Mouse (Mus musculus) left cerebral cortex, adult 18-20 months (tissue): ENCODE measurements around the gene Mlip. TPM values are rescaled to one million over a fixed set of nuclear protein-coding genes. Genes with fewer than 3 reads are reported as not detected.
A peak's percentile ranks its signal among the peaks of the same experiment; 100 is the strongest.
"Not testable (repeated sequence)": the region's sequence is repeated elsewhere in the genome, so short reads cannot be mapped to it uniquely, and the experiment has no call there.

Source experiments
- DNase-seq, 2 experiments: peaks; one replicate each; pipeline ENCODE4 v3.0.0; 2021 to 2022; ENCODE audit warnings: low spot score in 2 of 2, mixed read lengths in 1 of 2
- total RNA-seq, 2 experiments: library from RNA; stranded (reverse); gene quantifications; 2 replicates each; pipeline ENCODE4 v1.2.3; 2021

The Mlip gene
- total RNA-seq, 2 experiments from 2014 or later, result 118 to 137 TPM

- DNase-seq, result no peak
Measured at GRCm38 (mm10) chr9:77252761-77253160, 100.0 kb downstream of the Mlip start.

DNA sequence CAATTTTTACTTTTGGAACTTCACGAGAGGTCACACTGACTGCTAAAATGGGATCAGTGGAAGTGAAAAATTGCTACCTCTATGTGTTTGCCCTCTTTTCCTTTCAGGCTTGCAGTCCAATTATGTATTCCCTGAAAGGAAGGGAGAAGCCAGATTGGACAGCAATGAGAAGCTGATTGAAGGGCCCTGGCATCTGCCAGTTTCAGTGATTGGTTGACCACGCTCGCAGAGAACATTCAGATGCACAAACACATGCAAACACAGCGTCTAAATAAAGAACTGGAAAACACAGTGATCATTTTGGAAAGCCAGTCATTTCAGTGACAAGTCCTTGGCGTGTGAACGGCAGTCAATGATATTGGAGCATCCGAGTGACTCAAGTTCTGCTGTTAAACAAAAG lies 100.6 kb downstream of the Mlip start:
- DNase-seq, result peak; percentile 20 to 29

DNA sequence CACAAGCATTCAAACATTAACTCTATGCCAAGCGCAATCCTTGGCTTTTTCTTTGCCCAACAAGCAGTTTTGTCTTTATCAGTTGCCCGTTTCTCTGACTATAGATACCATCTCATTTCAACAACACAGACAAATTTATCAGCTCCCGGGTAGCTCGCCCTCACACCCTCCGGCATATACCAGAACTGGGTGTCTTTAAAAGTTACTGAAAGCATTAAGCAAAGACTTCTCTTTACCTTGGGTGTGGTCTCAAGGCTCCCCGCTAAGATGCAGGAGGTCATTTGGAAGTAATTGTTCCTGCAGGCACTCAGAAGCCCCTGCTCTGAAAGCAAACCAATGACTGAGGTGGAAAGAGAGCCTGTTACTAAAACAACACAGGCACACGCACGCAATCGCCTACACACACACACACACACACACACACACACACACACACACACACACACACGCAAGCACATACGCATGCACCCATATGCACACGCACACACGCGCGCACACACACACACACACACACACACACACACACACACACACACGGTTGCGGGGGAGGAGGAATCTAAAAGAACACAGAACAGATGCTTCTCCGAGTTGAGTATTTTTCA lies 101.2 kb downstream of the Mlip start:
- peak; percentile 34 to 47 for DNase-seq

GRCm38 (mm10) chr9:77198250-77198649 lies 154.5 kb downstream of the Mlip start:
- DNase-seq, result no peak

- DNase-seq, result no peak
Measured at GRCm38 (mm10) chr9:77179486-77179885, 173.3 kb downstream of the Mlip start.

- no peak for DNase-seq
Measured at GRCm38 (mm10) chr9:77175870-77176269, 176.9 kb downstream of the Mlip start.

- DNase-seq, result peak in 1 of 2 experiments; percentile 15
Measured at GRCm38 (mm10) chr9:77172044-77172443, 180.7 kb downstream of the Mlip start.

DNA sequence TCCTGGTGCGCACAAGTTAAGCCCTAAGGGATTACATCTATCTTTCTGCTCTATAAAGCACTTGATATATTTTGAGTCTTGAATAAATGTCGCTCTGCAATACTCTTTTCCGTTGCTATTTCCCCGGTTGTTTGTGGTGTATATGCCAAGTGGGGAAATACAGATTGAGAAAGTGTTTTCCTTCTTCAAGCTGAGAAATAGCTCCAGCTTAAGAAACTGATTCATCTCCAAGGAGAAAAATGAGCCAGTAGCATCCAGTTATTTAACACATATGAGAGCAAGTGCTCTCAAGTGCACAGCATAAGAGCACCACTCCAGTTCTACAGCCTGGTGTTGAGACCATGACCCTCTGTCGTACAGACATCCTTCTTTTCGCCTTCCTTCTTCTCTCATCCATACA lies 186.9 kb downstream of the Mlip start:
- no peak for DNase-seq

GRCm38 (mm10) chr9:77161764-77162163 lies 191.0 kb downstream of the Mlip start:
- no peak for DNase-seq

- no peak for DNase-seq
Measured at GRCm38 (mm10) chr9:77160277-77160926, 192.4 kb downstream of the Mlip start.

- no peak for DNase-seq
Measured at GRCm38 (mm10) chr9:77148518-77149257, 204.1 kb downstream of the Mlip start.

- no peak for DNase-seq
Measured at GRCm38 (mm10) chr9:77119735-77120134, 233.0 kb downstream of the Mlip start.

DNA sequence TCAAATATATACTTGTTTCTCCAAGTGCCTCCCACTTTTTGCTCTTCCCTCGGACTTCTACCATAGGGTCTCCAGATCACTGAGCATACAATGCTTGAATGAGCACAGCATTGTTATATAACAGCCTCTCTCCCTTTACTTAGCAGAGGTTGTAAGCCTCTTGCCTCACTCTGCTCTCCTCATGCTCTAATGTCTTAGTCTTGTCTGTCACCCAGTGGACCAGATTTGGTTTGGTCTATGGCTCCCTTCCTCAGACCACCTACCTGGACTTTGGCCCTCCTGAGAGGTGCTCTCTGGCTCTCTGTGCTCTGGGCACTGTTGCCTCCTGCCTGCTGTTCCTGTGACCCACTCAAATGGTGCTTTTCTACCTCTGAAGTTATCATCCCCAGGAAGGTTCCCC lies 255.9 kb downstream of the Mlip start:
- DNase-seq, result no peak

DNA sequence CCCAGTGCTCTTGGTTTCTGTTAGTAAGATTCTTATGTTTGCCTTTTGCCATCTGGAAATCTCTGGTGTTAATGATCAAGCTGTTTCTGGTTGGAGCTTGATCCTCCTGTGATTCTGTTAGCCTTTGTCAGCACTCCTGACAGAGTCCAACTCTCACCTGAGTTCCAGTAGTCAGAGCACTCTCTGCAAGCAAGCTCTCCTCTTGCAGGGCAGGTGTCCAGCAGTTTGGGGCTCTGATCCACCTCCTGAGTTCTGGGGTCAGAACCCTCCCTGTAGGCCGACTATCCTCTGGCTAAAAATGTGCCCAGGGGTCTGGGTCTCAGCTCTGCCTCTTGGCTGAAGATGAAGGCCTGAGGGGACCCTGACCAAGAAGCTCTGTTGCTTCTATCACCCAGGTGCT lies 269.5 kb downstream of the Mlip start:
- DNase-seq, result not testable (repeated sequence)

DNA sequence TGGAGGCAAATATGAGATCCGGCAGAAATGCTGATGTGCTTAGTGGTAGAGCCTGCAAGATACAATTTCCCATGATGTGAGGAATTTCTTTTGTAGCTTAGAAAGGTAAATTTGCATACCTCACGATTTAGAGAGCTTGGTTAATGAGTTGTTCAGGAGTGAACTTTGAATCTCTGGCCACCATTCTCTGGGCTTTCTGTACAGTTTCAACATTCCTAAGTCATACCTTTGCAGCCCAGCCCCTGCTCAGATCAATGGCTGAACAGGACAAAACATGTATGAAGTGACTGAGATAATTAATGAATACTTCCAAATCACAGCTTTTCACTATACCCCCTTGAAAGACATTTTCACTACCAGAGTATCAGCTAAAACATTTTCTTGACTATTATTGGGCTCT lies 281.1 kb downstream of the Mlip start:
- no peak for DNase-seq

DNA sequence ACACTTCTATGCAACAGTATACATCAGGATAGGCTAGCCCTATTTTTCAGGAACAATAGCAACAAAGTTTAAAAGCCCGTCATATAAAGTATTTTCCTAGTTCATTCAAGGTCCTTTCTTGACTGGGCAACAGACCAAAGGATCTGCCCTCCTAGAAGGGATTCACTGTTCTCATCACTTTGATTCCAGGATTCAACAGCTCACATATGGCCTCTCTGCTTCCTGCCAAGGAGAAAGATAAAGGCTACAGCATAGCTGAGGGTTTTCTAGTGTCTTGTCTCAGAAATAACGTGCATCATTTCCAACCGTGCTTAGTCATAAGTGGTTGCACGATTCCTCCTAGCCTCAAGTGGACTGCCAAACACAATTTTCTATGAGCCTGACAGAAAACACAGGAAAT lies 296.2 kb downstream of the Mlip start:
- DNase-seq, result no peak

DNA sequence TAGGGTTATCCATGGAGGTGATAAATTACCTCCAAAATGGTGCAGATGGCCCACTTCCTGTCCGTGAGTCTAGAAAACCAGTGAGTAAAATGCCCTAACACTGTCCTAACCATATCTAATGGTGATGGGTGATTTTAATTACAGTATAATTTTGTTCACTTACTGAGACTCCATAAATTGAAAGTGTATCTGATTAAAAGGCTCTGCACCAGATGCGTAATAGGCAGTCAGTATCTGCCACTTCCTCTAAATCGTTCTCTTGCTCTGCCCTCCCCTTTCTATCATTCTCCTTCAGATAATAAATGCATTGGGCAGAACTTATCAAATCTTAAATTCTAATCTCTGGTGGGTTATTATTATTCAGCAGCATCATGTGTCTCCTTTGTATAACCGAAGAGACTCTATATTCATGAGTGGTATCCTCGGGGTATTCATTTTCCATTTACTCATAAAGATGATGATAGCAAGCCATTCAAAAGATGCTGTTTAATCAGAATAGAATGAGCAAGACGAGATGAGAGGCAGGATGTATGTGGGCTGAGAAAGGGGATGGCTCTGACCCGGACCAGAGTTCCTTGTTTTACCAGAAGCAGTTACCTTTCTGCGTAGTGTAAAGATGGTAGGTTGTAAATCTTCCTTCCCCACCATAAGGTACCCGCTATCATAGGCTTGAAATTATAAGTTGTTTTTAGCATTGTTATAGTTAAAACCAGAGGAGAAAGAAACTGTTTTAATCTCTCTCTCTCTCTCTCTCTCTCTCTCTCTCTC lies 298.2 kb downstream of the Mlip start:
- DNase-seq, result no peak
